Mouse (Mus musculus) heart, postnatal 14 days (tissue): ENCODE measurements around the gene Plac9b. TPM values are rescaled to one million over a fixed set of nuclear protein-coding genes. Genes with fewer than 3 reads are reported as not detected.
"Not testable (repeated sequence)": the region's sequence is repeated elsewhere in the genome, so short reads cannot be mapped to it uniquely, and the experiment has no call there.

Experiments
- DNase-seq, 2 experiments: peaks; one replicate each; pipeline ENCODE4 v3.0.0; 2021 to 2022
- intact Hi-C: fragments of 180-260 bp; cut with DNase I; formaldehyde crosslinking; loops from one replicate; pipeline ENCODE4 v1.15.1; 2025
- long read RNA-seq, 2 experiments: library from polyadenylated mRNA; stranded (forward); transcript quantifications; one replicate each; pipeline ENCODE4 v2.0.0; 2021
- total RNA-seq, 2 experiments: library from RNA; stranded (reverse); gene quantifications; 2 replicates each; pipeline ENCODE4 v1.2.3; 2021

Plac9b gene
- total RNA-seq: 10 to 100 TPM; 50.7 to 53.6 TPM
- long read RNA-seq, experiment 1, transcript Plac9b-203 (4 exons, 1,040 nt): major isoform, 14 of 15 reads
- long read RNA-seq, experiment 1, partial matches to known transcripts: 0 of 15 reads
- long read RNA-seq, experiment 1, other reads (novel, unspliced or antisense): 0 of 15 reads
- long read RNA-seq, experiment 2, transcript Plac9b-203 (4 exons, 1,040 nt): major isoform, 9 of 10 reads
- long read RNA-seq, experiment 2, partial matches to known transcripts: 0 of 10 reads
- long read RNA-seq, experiment 2, other reads (novel, unspliced or antisense): 1 of 10 reads

GRCm38 (mm10) chr14:26182380-26182779, at the start of gene Plac9b:
Plac9b (minus strand) TSS chr14:26182480.
- intact Hi-C loops, DNase-seq: not testable (repeated sequence)

GRCm38 (mm10) chr14:26216233-26217000, 34.1 kb upstream of the Plac9b start:
- intact Hi-C loops, DNase-seq: not testable (repeated sequence)

GRCm38 (mm10) chr14:26206926-26207247, 24.6 kb upstream of the Plac9b start, which contains the start of gene Tmem254b:
Tmem254b (minus strand) TSS chr14:26207041.
- intact Hi-C loops, DNase-seq: not testable (repeated sequence)

GRCm38 (mm10) chr14:26206197-26206925, 24.1 kb upstream of the Plac9b start:
- DNase-seq, intact Hi-C loops: not testable (repeated sequence)

GRCm38 (mm10) chr14:26197851-26198250, 15.6 kb upstream of the Plac9b start:
- intact Hi-C loops, DNase-seq: not testable (repeated sequence)

GRCm38 (mm10) chr14:26188361-26188760, 6.1 kb upstream of the Plac9b start:
- intact Hi-C loops, DNase-seq: not testable (repeated sequence)

- DNase-seq, intact Hi-C loops: not testable (repeated sequence)
These were observed 4.4 kb upstream of the Plac9b start for GRCm38 (mm10) chr14:26186638-26187037.

GRCm38 (mm10) chr14:26181660-26182059, 620 bp downstream of the Plac9b start:
- intact Hi-C loops, DNase-seq: not testable (repeated sequence)

- intact Hi-C loops, DNase-seq: not testable (repeated sequence)
These were observed 7.3 kb downstream of the Plac9b start for GRCm38 (mm10) chr14:26175028-26175427.

- intact Hi-C loops: not testable (repeated sequence)
These were observed 8.3 kb downstream of the Plac9b start for GRCm38 (mm10) chr14:26173955-26174354.

GRCm38 (mm10) chr14:26165266-26165665, 17.0 kb downstream of the Plac9b start:
- DNase-seq, intact Hi-C loops: not testable (repeated sequence)

More at GRCm38 (mm10) chr14:26173955-26174354, 8.3 kb downstream of the Plac9b start:
- not testable (repeated sequence) for DNase-seq

GRCm38 (mm10) chr14:26162423-26162822, 19.9 kb downstream of the Plac9b start:
- intact Hi-C loops: not testable (repeated sequence)

GRCm38 (mm10) chr14:26161156-26161555, 21.1 kb downstream of the Plac9b start:
- DNase-seq, intact Hi-C loops: not testable (repeated sequence)

More at GRCm38 (mm10) chr14:26162423-26162822, 19.9 kb downstream of the Plac9b start:
- DNase-seq: not testable (repeated sequence)

GRCm38 (mm10) chr14:26156032-26156431, 26.2 kb downstream of the Plac9b start:
- DNase-seq, intact Hi-C loops: not testable (repeated sequence)

- intact Hi-C loops, DNase-seq: not testable (repeated sequence)
These were observed 35.2 kb downstream of the Plac9b start for GRCm38 (mm10) chr14:26147095-26147494.

- intact Hi-C loops, DNase-seq: not testable (repeated sequence)
These were observed 63.2 kb downstream of the Plac9b start for GRCm38 (mm10) chr14:26119095-26119494.

- DNase-seq, intact Hi-C loops: not testable (repeated sequence)
These were observed 63.7 kb downstream of the Plac9b start for GRCm38 (mm10) chr14:26118550-26119000.

- DNase-seq, intact Hi-C loops: not testable (repeated sequence)
These were observed 64.1 kb downstream of the Plac9b start, which contains the start of gene Duxbl2 for GRCm38 (mm10) chr14:26118150-26118549. Duxbl2 (plus strand) TSS chr14:26118349.
